Mouse (Mus musculus): ENCODE data around the gene Drd5. TPM values are rescaled to one million over a fixed set of nuclear protein-coding genes. Genes with fewer than 3 reads are reported as not detected.

The Drd5 gene
- polyA plus RNA-seq (2015; fragmentation: Nextera tagmentation; extraction: Ambion mirVana), result not detected in 2 replicates

GRCm38 (mm10) chr5:38318966-38319786, at the start of gene Drd5:
Drd5 (plus strand) TSS chr5:38319367.
- H3K4me2 ChIP-seq, result peak within 1 kb of the TSS; percentile 58
- H3K27me3 ChIP-seq, result peaks cover 73% of the 10 kb centered on the region
- no peaks in the 10 kb centered on the region for H3K9me3 ChIP-seq (replicated peaks)
- WGBS, result 2% methylated on average over 67 of the region's 67 CpGs
- peak within 1 kb of the TSS; percentile 34 for H3K4me3 ChIP-seq
- no peak for ATAC-seq (replicated peaks; ENCODE audit: insufficient number of reproducible peaks, insufficient read depth, low FRiP score, low read depth)
- no peak within 1 kb of the TSS for H3K9ac ChIP-seq
- H3K4me1 ChIP-seq (replicated peaks), result peaks cover 6% of the 10 kb centered on the region; the same call in 1 of the 2 replicates
- no peak within 1 kb of the TSS for H3K27ac ChIP-seq
- no peaks in the 10 kb centered on the region for H3K36me3 ChIP-seq

GRCm38 (mm10) chr5:38270942-38271341, 48.2 kb upstream of the Drd5 start:
- Histone ChIP-seq H3K4me1 (replicated peaks) (no peaks in the 10 kb centered on the region), H3K4me2 (no peak overlapping the region), H3K9ac (no peak overlapping the region), H3K4me3 (no peak overlapping the region), H3K9me3 (replicated peaks) (no peaks in the 10 kb centered on the region), H3K27me3 (peaks cover 22% of the 10 kb centered on the region), H3K36me3 (peaks cover 26% of the 10 kb centered on the region), H3K27ac (no peak overlapping the region)
- 84% methylated on average over 3 of the region's 3 CpGs for WGBS
- no peak for ATAC-seq (replicated peaks; ENCODE audit: insufficient number of reproducible peaks, insufficient read depth, low FRiP score, low read depth)

- Histone ChIP-seq H3K27me3 (peaks cover 51% of the 10 kb centered on the region), H3K36me3 (peaks cover 5% of the 10 kb centered on the region; the same call in 1 of the 2 replicates), H3K27ac (no peak overlapping the region), H3K4me3 (no peak overlapping the region), H3K4me2 (no peak overlapping the region), H3K4me1 (replicated peaks) (peaks cover 15% of the 10 kb centered on the region), H3K9me3 (replicated peaks) (no peaks in the 10 kb centered on the region), H3K9ac (no peak overlapping the region)
- 84% methylated on average over 4 of the region's 4 CpGs for WGBS
- no peak for ATAC-seq (replicated peaks; ENCODE audit: insufficient number of reproducible peaks, insufficient read depth, low FRiP score, low read depth)
Observed at GRCm38 (mm10) chr5:38273831-38274230, 45.3 kb upstream of the Drd5 start.

GRCm38 (mm10) chr5:38275771-38276170, 43.4 kb upstream of the Drd5 start, which contains the start of gene Otop1:
Otop1 (plus strand) TSS chr5:38275972.
- Histone ChIP-seq H3K27ac (no peak within 1 kb of the TSS), H3K4me2 (0 out of 2 replicates have a peak within 1 kb of the TSS, but pooled peaks have one; percentile 11), H3K9ac (no peak within 1 kb of the TSS), H3K4me3 (peak within 1 kb of the TSS; percentile 33; the same call in 1 of the 2 replicates), H3K4me1 (replicated peaks) (peaks cover 15% of the 10 kb centered on the region), H3K27me3 (peaks cover 70% of the 10 kb centered on the region), H3K9me3 (replicated peaks) (no peaks in the 10 kb centered on the region), H3K36me3 (no peaks in the 10 kb centered on the region)
- 9% methylated on average over 4 of the region's 4 CpGs for WGBS
- ATAC-seq (replicated peaks; ENCODE audit: insufficient number of reproducible peaks, insufficient read depth, low FRiP score, low read depth), result no peak

GRCm38 (mm10) chr5:38276451-38276850, 42.7 kb upstream of the Drd5 start:
- ATAC-seq (replicated peaks; ENCODE audit: insufficient number of reproducible peaks, insufficient read depth, low FRiP score, low read depth), result no peak
- no peak overlapping the region for H3K27ac ChIP-seq
- H3K9ac ChIP-seq, result no peak overlapping the region
- H3K4me2 ChIP-seq, result 0 out of 2 replicates have a peak overlapping the region, but pooled peaks have one; percentile 11
- no peaks in the 10 kb centered on the region for H3K9me3 ChIP-seq (replicated peaks)
- 2% methylated on average over 19 of the region's 19 CpGs for WGBS
- H3K4me1 ChIP-seq (replicated peaks), result peaks cover 15% of the 10 kb centered on the region
- H3K36me3 ChIP-seq, result no peaks in the 10 kb centered on the region
- H3K4me3 ChIP-seq, result peak overlapping the region; percentile 33; the same call in 1 of the 2 replicates
- peaks cover 72% of the 10 kb centered on the region for H3K27me3 ChIP-seq

- Histone ChIP-seq H3K27ac (no peak overlapping the region), H3K4me2 (peak overlapping the region; percentile 54), H3K27me3 (peaks cover 72% of the 10 kb centered on the region), H3K4me3 (peak overlapping the region; percentile 33), H3K4me1 (replicated peaks) (peaks cover 15% of the 10 kb centered on the region), H3K9me3 (replicated peaks) (no peaks in the 10 kb centered on the region), H3K36me3 (no peaks in the 10 kb centered on the region), H3K9ac (no peak overlapping the region)
- ATAC-seq (replicated peaks; ENCODE audit: insufficient number of reproducible peaks, insufficient read depth, low FRiP score, low read depth), result no peak
- WGBS, result 3% methylated on average over 64 of the region's 65 CpGs
Observed at GRCm38 (mm10) chr5:38277098-38277866, 41.9 kb upstream of the Drd5 start.

- peaks cover 72% of the 10 kb centered on the region for H3K27me3 ChIP-seq
- H3K27ac ChIP-seq, result no peak overlapping the region
- 0 out of 2 replicates have a peak overlapping the region, but pooled peaks have one; percentile 33 for H3K4me3 ChIP-seq
- no peaks in the 10 kb centered on the region for H3K36me3 ChIP-seq
- no peak overlapping the region for H3K9ac ChIP-seq
- no peak for ATAC-seq (replicated peaks; ENCODE audit: insufficient number of reproducible peaks, insufficient read depth, low FRiP score, low read depth)
- H3K4me2 ChIP-seq, result peak overlapping the region; percentile 54
- 14% methylated on average over 12 of the region's 12 CpGs for WGBS
- H3K4me1 ChIP-seq (replicated peaks), result peaks cover 15% of the 10 kb centered on the region
- H3K9me3 ChIP-seq (replicated peaks), result no peaks in the 10 kb centered on the region
Observed at GRCm38 (mm10) chr5:38277936-38278600, 41.1 kb upstream of the Drd5 start.

- Histone ChIP-seq H3K27me3 (peaks cover 58% of the 10 kb centered on the region), H3K9ac (no peak overlapping the region), H3K9me3 (replicated peaks) (no peaks in the 10 kb centered on the region), H3K27ac (no peak overlapping the region), H3K4me1 (replicated peaks) (peaks cover 15% of the 10 kb centered on the region), H3K4me3 (no peak overlapping the region), H3K36me3 (no peaks in the 10 kb centered on the region), H3K4me2 (no peak overlapping the region)
- ATAC-seq (replicated peaks; ENCODE audit: insufficient number of reproducible peaks, insufficient read depth, low FRiP score, low read depth), result no peak
- 30% methylated on average over 1 of the region's 1 CpGs for WGBS
Observed at GRCm38 (mm10) chr5:38280075-38280474, 39.1 kb upstream of the Drd5 start.

- no peaks in the 10 kb centered on the region for H3K9me3 ChIP-seq (replicated peaks)
- no peak overlapping the region for H3K4me3 ChIP-seq
- H3K9ac ChIP-seq, result no peak overlapping the region
- no peak for ATAC-seq (replicated peaks; ENCODE audit: insufficient number of reproducible peaks, insufficient read depth, low FRiP score, low read depth)
- H3K27ac ChIP-seq, result no peak overlapping the region
- no peaks in the 10 kb centered on the region for H3K36me3 ChIP-seq
- H3K27me3 ChIP-seq, result peaks cover 3% of the 10 kb centered on the region
- H3K4me1 ChIP-seq (replicated peaks), result no peaks in the 10 kb centered on the region
- 58% methylated on average over 9 of the region's 9 CpGs for WGBS
- no peak overlapping the region for H3K4me2 ChIP-seq
Observed at GRCm38 (mm10) chr5:38285724-38286123, 33.4 kb upstream of the Drd5 start.

- no peaks in the 10 kb centered on the region for H3K9me3 ChIP-seq (replicated peaks)
- no peak overlapping the region for H3K9ac ChIP-seq
- no peak overlapping the region for H3K27ac ChIP-seq
- no peak for ATAC-seq (replicated peaks; ENCODE audit: insufficient number of reproducible peaks, insufficient read depth, low FRiP score, low read depth)
- H3K4me2 ChIP-seq, result no peak overlapping the region
- no peak overlapping the region for H3K4me3 ChIP-seq
- no peaks in the 10 kb centered on the region for H3K4me1 ChIP-seq (replicated peaks)
- H3K27me3 ChIP-seq, result no peaks in the 10 kb centered on the region
- no peaks in the 10 kb centered on the region for H3K36me3 ChIP-seq
- whole genome bisulfite sequencing, result 85% methylated on average over 3 of the region's 3 CpGs
Observed at GRCm38 (mm10) chr5:38288476-38288875, 30.7 kb upstream of the Drd5 start.
